Mouse (Mus musculus) cerebellum, adult 8-10 months (tissue): ENCODE measurements around the gene C9.

Source experiments
- DNase-seq: peaks from one replicate; pipeline ENCODE4 v3.0.0; 2022

C9 gene

DNA sequence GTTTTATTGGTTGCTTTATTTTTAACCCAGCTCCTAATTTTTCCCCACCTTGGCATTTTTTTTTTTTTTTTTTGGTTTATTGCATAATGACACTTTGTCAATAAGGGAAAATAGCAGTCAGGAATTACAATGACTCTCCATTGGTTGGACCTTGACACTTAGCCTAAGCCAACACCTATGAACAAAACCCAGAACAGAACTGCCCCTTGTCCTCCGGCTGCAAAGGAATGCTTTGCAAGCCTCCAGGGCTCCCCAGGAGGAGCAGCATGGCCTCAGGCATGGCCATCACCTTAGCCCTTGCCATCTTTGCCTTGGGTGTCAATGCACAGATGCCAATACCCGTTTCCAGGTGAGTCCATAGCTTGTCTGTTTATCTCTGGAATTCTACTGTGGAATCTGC is at the start of gene C9:
Gene C9, plus strand, starts transcription at position 193 of the 400 bp plus-strand sequence.
- DNase-seq: no peak

- DNase-seq: no peak
Observed at GRCm38 (mm10) chr15:6398211-6398610, 46.9 kb upstream of the C9 start.

GRCm38 (mm10) chr15:6398881-6399280 is 46.2 kb upstream of the C9 start:
- no peak for DNase-seq

- DNase-seq: no peak
Observed at GRCm38 (mm10) chr15:6400115-6400514, 45.0 kb upstream of the C9 start.

- DNase-seq: no peak
Observed at GRCm38 (mm10) chr15:6402433-6402832, 42.7 kb upstream of the C9 start.

DNA sequence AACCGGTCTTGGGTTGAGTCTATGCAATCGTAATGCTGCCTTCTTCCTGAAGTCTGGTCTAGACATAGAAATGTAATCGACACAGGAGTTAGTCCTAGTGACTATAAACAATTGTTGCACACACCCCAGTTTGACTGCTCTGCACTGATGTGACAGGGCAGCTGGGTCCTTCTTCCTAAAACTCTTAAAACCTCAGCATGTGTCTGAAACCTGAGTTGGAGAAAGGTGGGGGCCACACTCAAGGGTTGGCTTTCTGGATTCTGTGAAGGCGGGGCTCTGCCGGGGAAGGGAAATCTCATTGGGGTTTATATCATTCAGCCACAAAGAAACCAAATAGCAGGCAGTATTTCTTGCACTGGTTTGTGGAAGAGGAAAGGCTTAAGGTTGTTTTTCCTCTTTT is 41.0 kb upstream of the C9 start:
- no peak for DNase-seq

DNA sequence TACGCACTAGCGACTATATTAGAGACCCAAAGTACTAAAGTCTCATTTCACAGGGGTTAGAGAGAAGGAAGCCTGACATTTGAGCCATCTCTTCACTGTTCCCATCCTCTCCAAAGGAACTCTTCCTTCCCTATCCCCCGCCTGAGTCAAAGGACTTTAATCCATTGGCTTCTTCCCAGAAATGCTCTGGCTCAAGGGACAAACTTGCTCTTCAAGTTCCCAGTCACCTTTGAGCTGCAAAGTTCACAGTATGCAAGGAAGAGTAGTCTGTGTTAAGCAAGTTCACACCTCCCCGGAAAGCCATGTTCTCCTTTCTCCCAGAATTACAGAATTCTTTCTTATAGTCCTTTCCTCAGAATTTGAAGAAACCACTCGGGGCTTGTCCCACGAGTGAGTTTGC is 38.4 kb upstream of the C9 start:
- no peak for DNase-seq

DNA sequence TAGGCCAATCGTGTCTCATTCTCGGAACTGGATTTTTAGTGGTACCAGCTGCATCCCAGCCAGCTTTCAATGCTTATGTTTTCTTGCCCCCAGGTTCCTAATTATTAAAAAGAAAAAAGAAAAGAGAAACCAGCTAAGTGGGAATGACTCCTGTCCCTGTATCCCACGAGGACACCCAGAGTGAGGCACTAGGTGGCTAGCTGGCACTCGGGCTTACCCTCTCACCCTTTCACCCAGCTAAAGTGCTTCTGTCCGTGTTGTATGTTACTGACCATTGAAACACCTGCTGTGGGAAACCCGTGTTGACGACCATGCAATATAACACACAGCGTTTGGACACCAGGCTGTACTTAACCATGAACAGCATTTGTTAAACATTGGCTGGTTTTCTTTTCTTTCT is 36.1 kb upstream of the C9 start:
- DNase-seq: no peak

DNA sequence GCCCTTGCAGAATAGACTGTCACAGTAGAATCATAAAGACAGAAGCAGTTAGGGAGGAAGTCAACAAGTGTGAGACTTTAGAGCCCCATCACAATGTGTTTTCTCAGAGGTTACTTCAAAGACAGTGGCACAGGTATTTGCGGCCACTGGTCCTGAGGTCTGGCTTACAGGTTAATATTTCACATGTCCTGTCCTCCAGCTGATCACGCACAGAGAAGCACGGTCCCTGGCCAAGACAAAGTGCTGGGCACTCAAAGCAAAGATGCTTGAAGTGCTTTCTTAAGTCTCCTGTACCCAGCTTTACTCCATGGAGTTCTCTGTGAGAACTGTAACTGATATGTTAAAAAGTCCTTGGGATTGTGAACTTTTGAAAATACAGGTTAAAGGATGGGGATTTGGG is 35.0 kb upstream of the C9 start:
- DNase-seq: no peak

DNA sequence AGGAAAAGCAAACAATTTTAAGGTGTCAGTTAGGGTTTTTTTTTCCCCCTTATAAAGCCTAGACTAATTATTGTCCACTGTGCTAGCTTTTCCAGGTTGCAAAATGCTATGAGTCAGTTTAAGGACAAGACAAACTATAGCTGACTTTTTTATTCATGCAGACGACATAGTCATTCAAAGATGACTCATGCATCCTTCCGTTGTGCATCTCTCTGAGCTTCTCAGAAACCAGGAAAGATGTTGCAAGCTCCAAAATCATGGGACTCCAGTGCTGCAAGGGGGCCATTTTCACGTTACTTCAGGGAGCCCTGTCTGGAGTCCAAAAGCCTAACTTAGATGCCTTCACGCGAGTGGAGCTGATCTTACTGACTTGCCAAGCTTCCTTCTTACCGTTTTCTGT is 33.8 kb upstream of the C9 start:
- no peak for DNase-seq

DNA sequence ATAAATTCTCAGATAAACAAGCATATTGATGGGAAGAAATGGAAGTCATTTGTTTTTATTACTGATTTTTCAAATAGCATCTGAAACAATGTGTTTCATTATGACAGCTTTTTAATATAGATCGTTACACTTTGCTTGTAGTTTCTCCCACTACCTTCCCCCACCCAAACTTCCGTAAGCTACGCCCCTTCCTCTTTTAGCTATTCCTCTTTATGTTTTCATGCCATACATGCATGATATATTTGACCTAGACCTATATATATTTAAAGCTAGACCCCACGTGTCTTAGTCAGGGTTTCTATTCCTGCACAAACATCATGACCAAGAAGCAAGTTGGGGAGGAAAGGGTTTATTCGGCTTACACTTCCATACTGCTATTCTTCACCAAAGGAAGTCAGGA is 29.8 kb upstream of the C9 start:
- no peak for DNase-seq

- DNase-seq: no peak
Observed at GRCm38 (mm10) chr15:6431777-6432176, 13.3 kb upstream of the C9 start.

- DNase-seq: no peak
Observed at GRCm38 (mm10) chr15:6432411-6432810, 12.7 kb upstream of the C9 start.

- no peak for DNase-seq
Observed at GRCm38 (mm10) chr15:6435281-6435680, 9.8 kb upstream of the C9 start.

GRCm38 (mm10) chr15:6435773-6436172 is 9.4 kb upstream of the C9 start:
- DNase-seq: no peak

- no peak for DNase-seq
Observed at GRCm38 (mm10) chr15:6438685-6439084, 6.4 kb upstream of the C9 start.

GRCm38 (mm10) chr15:6444452-6444851 is 675 bp upstream of the C9 start:
- no peak for DNase-seq

DNA sequence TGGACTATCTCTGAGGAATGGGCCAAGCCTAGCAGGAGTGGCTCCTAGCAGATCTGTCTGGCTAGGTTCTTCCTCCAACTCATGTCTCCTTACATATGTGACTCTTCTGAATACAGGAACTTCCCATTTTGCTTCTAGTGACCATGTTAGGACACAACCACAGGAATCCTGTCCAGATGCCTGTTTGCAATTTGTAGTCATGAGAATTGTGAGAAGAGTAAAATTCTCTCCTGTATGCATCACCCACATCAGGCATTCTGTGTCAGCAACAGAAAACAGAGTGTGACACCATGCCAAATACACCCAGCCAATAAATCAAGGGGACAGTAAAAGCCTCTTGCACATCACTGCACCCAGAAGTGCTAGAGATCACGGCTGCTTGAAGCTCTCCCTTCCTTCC is 1.1 kb downstream of the C9 start:
- no peak for DNase-seq

DNA sequence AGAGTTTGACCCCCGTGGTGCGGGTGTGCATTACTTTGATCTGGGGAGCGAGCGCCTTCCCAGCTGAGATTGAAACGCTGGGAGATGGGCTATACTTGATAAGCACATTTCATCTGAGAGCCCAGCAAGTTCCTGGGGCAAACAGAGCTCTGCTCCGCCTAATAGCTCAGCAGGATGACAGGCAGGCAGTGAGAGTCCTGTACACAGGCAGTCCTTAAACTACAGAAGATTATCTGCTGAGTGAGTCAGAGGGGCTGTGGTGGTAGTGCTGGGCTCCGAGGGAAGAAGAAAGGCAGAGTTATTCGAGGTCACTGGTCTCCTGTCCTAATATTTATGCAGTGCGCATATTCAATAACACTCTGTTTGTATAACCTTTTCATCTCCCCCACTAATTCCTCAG is 3.8 kb downstream of the C9 start:
- DNase-seq: no peak

GRCm38 (mm10) chr15:6454461-6454860 is 9.3 kb downstream of the C9 start:
- no peak for DNase-seq

DNA sequence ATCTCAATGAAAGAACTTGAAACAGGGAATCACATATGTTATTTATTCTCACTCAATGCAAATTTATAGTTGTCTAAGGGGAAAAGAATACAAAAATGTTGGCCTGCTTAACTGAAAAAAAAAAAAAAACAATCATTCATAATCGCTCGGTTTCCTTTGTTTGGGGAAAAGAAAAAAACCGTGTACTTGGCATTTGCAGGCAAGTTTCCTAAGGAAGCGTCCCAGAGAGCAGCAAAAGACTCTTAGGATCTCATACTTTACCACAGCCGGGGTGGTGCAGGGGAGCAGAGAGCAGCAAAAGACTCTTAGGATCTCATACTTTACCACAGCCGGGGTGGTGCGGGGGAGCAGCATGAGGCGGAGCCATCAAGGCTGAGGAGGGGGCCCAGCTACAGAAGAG is 16.3 kb downstream of the C9 start:
- no peak for DNase-seq

GRCm38 (mm10) chr15:6463361-6463923 is 18.3 kb downstream of the C9 start:
- no peak for DNase-seq

DNA sequence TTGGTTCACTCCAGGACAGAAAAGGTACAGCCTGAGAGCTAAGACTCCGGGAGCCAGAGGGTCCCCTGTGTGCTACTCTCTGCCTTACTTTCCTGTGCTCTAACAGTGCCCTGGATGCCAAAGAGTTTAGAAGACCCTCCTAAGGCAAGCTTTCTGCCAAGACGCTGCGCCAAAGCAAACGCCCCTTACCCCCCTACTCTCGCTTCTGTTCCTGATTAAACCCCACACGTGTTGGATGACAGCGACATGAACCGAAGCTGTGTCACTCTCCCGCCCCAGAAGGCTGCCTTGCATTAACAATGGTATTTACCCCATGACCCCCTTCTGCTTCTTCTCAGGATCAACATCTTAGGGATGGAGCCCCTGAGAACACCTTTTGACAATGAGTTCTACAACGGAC is 21.9 kb downstream of the C9 start:
- DNase-seq: no peak

- DNase-seq: no peak
Observed at GRCm38 (mm10) chr15:6468845-6469244, 23.7 kb downstream of the C9 start.

DNA sequence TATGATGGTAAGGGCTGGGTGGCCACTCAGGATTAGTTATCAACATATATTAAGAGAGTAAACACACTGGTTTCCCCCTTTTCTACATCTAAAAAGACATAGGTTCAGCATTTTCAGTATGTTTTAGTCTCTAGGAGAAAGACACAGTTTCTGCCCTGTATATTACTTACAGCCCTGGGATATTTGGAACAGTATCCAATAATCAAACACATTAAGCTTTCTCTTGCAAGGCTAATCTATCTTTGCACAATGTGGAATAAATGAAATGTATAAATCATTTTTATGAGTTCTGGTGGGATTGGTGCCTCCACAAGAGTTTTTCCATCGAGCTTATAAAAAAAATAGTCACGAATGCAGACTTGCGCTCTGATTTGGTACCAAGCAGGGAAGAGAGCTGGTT is 24.3 kb downstream of the C9 start:
- DNase-seq: no peak

- DNase-seq: no peak
Observed at GRCm38 (mm10) chr15:6483561-6483960, 38.4 kb downstream of the C9 start.
